Mouse (Mus musculus): Measurements from ENCODE around the gene Rabl3. TPM values are rescaled to one million over a fixed set of nuclear protein-coding genes. Genes with fewer than 3 reads are reported as not detected.

Gene Rabl3
- polyA plus RNA-seq, 1 experiment from 2014 or later, result 18.8 TPM

- WGBS, result 100% methylated on average over 1 of the region's 1 CpGs
- H3K4me2 ChIP-seq (ENCODE audit: low read length), result no peak overlapping the region
- H3K4me1 ChIP-seq (ENCODE audit: control insufficient read depth, insufficient read depth, low read length), result peaks cover 13% of the 10 kb centered on the region
- no peak overlapping the region for H3K27ac ChIP-seq (ENCODE audit: low read length)
- no peaks in the 10 kb centered on the region for H3K9me3 ChIP-seq (replicated peaks; ENCODE audit: control insufficient read depth, low read length, poor library complexity, severe bottlenecking)
- no peak for ATAC-seq
- no peak overlapping the region for H3K4me3 ChIP-seq (ENCODE audit: low read depth, low read length)
- 0 out of 2 replicates have a peak, but pooled peaks cover 3% of the 10 kb centered on the region for H3K36me3 ChIP-seq (ENCODE audit: control insufficient read depth, insufficient read depth, low read length)
- H3K9ac ChIP-seq (ENCODE audit: low read depth, low read length), result no peak overlapping the region
- H3K27me3 ChIP-seq (ENCODE audit: control insufficient read depth, insufficient read depth, low read depth, low read length), result no peaks in the 10 kb centered on the region
Observed at GRCm38 (mm10) chr16:37532046-37532445, 7.6 kb upstream of the Rabl3 start.

- no peak for ATAC-seq
Observed at GRCm38 (mm10) chr16:37533369-37534068, 6.2 kb upstream of the Rabl3 start.

DNA sequence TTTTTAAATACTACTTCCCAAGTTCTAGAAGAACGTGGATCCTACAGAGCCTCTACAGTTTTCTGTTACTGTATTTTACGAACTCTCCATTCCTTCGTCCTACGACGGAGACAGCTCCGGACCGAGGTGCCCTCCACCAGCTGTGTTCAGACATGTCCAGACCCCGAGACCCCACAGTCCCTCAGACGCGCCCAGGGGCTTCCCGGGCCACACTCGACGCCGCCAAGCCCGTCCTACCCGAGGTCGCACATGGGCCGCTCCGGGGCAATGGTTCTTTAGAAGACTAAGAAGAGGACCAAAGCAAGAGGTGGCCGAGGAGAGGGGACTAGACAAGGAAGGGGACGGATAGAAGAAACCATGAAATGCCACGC lies 460 bp upstream of the Rabl3 start:
- Histone ChIP-seq H3K4me3 (ENCODE audit: low read depth, low read length) (peak overlapping the region; percentile 66), H3K9me3 (replicated peaks; ENCODE audit: control insufficient read depth, low read length, poor library complexity, severe bottlenecking) (no peaks in the 10 kb centered on the region), H3K27me3 (ENCODE audit: control insufficient read depth, insufficient read depth, low read depth, low read length) (no peaks in the 10 kb centered on the region), H3K36me3 (ENCODE audit: control insufficient read depth, insufficient read depth, low read length) (0 out of 2 replicates have a peak, but pooled peaks cover 3% of the 10 kb centered on the region), H3K4me1 (ENCODE audit: control insufficient read depth, insufficient read depth, low read length) (peaks cover 22% of the 10 kb centered on the region), H3K9ac (ENCODE audit: low read depth, low read length) (peak overlapping the region; percentile 83), H3K4me2 (ENCODE audit: low read length) (peak overlapping the region; percentile 76), H3K27ac (ENCODE audit: low read length) (peak overlapping the region; percentile 86)
- under 1% methylated on average over 22 of the region's 22 CpGs for WGBS
- peak; percentile 75 for ATAC-seq

More at GRCm38 (mm10) chr16:37533369-37534068, 6.2 kb upstream of the Rabl3 start:
- Histone ChIP-seq H3K4me2 (ENCODE audit: low read length) (no peak overlapping the region), H3K9me3 (replicated peaks; ENCODE audit: control insufficient read depth, low read length, poor library complexity, severe bottlenecking) (no peaks in the 10 kb centered on the region), H3K4me1 (ENCODE audit: control insufficient read depth, insufficient read depth, low read length) (peaks cover 17% of the 10 kb centered on the region), H3K27me3 (ENCODE audit: control insufficient read depth, insufficient read depth, low read depth, low read length) (no peaks in the 10 kb centered on the region), H3K4me3 (ENCODE audit: low read depth, low read length) (no peak overlapping the region), H3K27ac (ENCODE audit: low read length) (no peak overlapping the region), H3K36me3 (ENCODE audit: control insufficient read depth, insufficient read depth, low read length) (0 out of 2 replicates have a peak, but pooled peaks cover 3% of the 10 kb centered on the region), H3K9ac (ENCODE audit: low read depth, low read length) (no peak overlapping the region)
- 87% methylated on average over 8 of the region's 8 CpGs for WGBS

DNA sequence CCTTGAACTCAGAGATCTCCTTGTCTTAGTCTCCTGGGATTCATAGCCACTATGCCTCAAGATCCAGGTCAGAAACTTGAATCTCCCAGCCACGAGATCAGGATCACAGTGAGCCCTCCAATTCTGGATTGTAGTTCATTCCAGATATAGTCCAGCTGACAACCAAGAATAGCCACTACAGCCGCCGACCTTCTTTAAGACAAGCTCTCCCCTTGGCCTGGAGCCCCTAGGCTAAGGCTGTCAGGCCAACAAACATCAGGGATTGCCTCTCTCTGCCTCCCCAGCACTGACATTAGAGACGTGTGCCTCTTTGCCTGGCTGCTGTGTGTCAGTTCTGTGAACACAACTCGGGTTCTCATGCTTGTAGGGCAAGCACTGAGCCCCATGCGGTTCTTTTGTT lies 1.1 kb downstream of the Rabl3 start:
- no peaks in the 10 kb centered on the region for H3K27me3 ChIP-seq (ENCODE audit: control insufficient read depth, insufficient read depth, low read depth, low read length)
- no peak overlapping the region for H3K4me3 ChIP-seq (ENCODE audit: low read depth, low read length)
- H3K4me2 ChIP-seq (ENCODE audit: low read length), result no peak overlapping the region; the same call in 1 of the 2 replicates
- H3K27ac ChIP-seq (ENCODE audit: low read length), result no peak overlapping the region
- 82% methylated on average over 6 of the region's 6 CpGs for WGBS
- H3K9me3 ChIP-seq (replicated peaks; ENCODE audit: control insufficient read depth, low read length, poor library complexity, severe bottlenecking), result no peaks in the 10 kb centered on the region
- H3K4me1 ChIP-seq (ENCODE audit: control insufficient read depth, insufficient read depth, low read length), result peaks cover 18% of the 10 kb centered on the region
- no peak overlapping the region for H3K9ac ChIP-seq (ENCODE audit: low read depth, low read length)
- no peak for ATAC-seq
- no peaks in the 10 kb centered on the region for H3K36me3 ChIP-seq (ENCODE audit: control insufficient read depth, insufficient read depth, low read length)

DNA sequence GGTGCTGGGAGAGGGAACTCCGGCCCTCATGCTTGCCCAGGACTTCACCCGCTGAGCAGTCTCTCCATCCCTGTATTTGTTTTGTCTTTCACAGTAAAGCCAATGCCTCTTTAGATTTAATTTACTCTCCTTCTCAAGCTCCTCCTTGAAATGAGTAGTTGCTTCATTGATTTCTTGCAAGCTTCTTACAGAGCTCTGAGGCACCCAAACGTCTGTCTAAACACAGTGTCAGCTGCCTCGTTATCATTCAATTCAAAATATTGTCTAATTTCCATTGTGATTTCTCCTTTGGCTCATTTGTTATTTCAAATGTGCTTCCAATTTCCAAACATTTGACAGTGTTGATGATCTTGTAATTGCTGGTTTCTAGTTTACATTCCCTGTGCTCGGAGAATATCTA lies 6.6 kb downstream of the Rabl3 start:
- Histone ChIP-seq H3K9me3 (replicated peaks; ENCODE audit: control insufficient read depth, low read length, poor library complexity, severe bottlenecking) (no peaks in the 10 kb centered on the region), H3K4me1 (ENCODE audit: control insufficient read depth, insufficient read depth, low read length) (peaks cover 3% of the 10 kb centered on the region; the same call in 1 of the 2 replicates), H3K4me3 (ENCODE audit: low read depth, low read length) (no peak overlapping the region), H3K9ac (ENCODE audit: low read depth, low read length) (no peak overlapping the region), H3K27me3 (ENCODE audit: control insufficient read depth, insufficient read depth, low read depth, low read length) (no peaks in the 10 kb centered on the region), H3K4me2 (ENCODE audit: low read length) (no peak overlapping the region), H3K36me3 (ENCODE audit: control insufficient read depth, insufficient read depth, low read length) (no peaks in the 10 kb centered on the region), H3K27ac (ENCODE audit: low read length) (no peak overlapping the region)
- ATAC-seq, result no peak
- WGBS, result 59% methylated on average over 5 of the region's 5 CpGs

- H3K36me3 ChIP-seq (ENCODE audit: control insufficient read depth, insufficient read depth, low read length), result no peaks in the 10 kb centered on the region
- no peak overlapping the region for H3K27ac ChIP-seq (ENCODE audit: low read length)
- WGBS, result 49% methylated on average over 3 of the region's 3 CpGs
- H3K4me3 ChIP-seq (ENCODE audit: low read depth, low read length), result no peak overlapping the region
- H3K4me2 ChIP-seq (ENCODE audit: low read length), result no peak overlapping the region
- no peaks in the 10 kb centered on the region for H3K9me3 ChIP-seq (replicated peaks; ENCODE audit: control insufficient read depth, low read length, poor library complexity, severe bottlenecking)
- H3K9ac ChIP-seq (ENCODE audit: low read depth, low read length), result no peak overlapping the region
- no peak for ATAC-seq
- no peaks in the 10 kb centered on the region for H3K27me3 ChIP-seq (ENCODE audit: control insufficient read depth, insufficient read depth, low read depth, low read length)
- peaks cover 3% of the 10 kb centered on the region; the same call in 1 of the 2 replicates for H3K4me1 ChIP-seq (ENCODE audit: control insufficient read depth, insufficient read depth, low read length)
Observed at GRCm38 (mm10) chr16:37550266-37550665, 10.6 kb downstream of the Rabl3 start.

DNA sequence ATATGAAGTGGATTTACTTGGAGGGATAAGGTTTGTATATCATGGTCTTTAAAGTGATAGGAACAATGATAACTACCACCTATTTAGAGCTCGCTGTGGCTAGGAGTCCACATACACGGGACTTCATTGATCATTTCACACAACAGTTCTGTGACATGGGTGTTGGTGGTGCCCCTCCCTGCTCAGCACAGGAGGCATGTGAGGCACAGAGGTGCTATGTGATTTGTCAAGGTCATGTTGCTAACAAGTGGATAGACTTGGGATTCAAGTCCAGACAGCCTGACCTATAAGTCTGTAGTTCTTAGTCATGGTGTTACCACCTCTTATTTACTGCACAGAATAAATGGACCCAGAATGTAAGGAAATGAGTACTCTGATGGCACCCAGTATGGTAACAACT lies 11.3 kb downstream of the Rabl3 start:
- WGBS, result 94% methylated on average over 2 of the region's 2 CpGs
- Histone ChIP-seq H3K9ac (ENCODE audit: low read depth, low read length) (no peak overlapping the region), H3K9me3 (replicated peaks; ENCODE audit: control insufficient read depth, low read length, poor library complexity, severe bottlenecking) (no peaks in the 10 kb centered on the region), H3K27ac (ENCODE audit: low read length) (no peak overlapping the region), H3K4me2 (ENCODE audit: low read length) (no peak overlapping the region), H3K36me3 (ENCODE audit: control insufficient read depth, insufficient read depth, low read length) (no peaks in the 10 kb centered on the region), H3K4me3 (ENCODE audit: low read depth, low read length) (no peak overlapping the region), H3K27me3 (ENCODE audit: control insufficient read depth, insufficient read depth, low read depth, low read length) (no peaks in the 10 kb centered on the region), H3K4me1 (ENCODE audit: control insufficient read depth, insufficient read depth, low read length) (peaks cover 3% of the 10 kb centered on the region; the same call in 1 of the 2 replicates)
- no peak for ATAC-seq

GRCm38 (mm10) chr16:37552824-37553223 lies 13.1 kb downstream of the Rabl3 start:
- Histone ChIP-seq H3K9me3 (replicated peaks; ENCODE audit: control insufficient read depth, low read length, poor library complexity, severe bottlenecking) (no peaks in the 10 kb centered on the region), H3K4me2 (ENCODE audit: low read length) (no peak overlapping the region), H3K27ac (ENCODE audit: low read length) (no peak overlapping the region), H3K36me3 (ENCODE audit: control insufficient read depth, insufficient read depth, low read length) (peaks cover 2% of the 10 kb centered on the region; the same call in 1 of the 2 replicates), H3K27me3 (ENCODE audit: control insufficient read depth, insufficient read depth, low read depth, low read length) (no peaks in the 10 kb centered on the region), H3K4me3 (ENCODE audit: low read depth, low read length) (no peak overlapping the region), H3K4me1 (ENCODE audit: control insufficient read depth, insufficient read depth, low read length) (no peaks in the 10 kb centered on the region), H3K9ac (ENCODE audit: low read depth, low read length) (no peak overlapping the region)
- ATAC-seq, result no peak
- 96% methylated on average over 3 of the region's 3 CpGs for whole genome bisulfite sequencing

DNA sequence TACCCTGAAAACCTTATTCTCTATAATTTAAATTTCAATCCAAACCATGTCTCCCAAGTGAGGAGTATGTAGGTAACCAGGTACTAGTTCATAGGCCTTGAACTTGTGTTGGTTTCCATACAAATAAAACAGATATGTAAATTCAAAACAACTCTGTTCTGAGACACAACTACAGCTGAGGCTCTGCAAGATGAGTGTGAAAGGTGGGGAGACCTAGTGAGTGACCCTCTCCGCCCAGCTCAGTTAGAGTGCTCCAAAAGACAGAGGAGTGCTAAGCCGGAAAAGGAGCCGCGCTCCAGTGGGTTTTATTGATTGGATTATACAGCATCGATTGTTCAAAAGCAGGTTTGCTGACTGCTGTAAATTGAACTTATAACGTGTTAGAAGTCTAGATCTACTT lies 22.7 kb downstream of the Rabl3 start:
- ATAC-seq, result no peak
- no peak overlapping the region for H3K4me2 ChIP-seq (ENCODE audit: low read length)
- no peak overlapping the region for H3K9ac ChIP-seq (ENCODE audit: low read depth, low read length)
- no peaks in the 10 kb centered on the region for H3K27me3 ChIP-seq (ENCODE audit: control insufficient read depth, insufficient read depth, low read depth, low read length)
- 43% methylated on average over 6 of the region's 6 CpGs for WGBS
- H3K27ac ChIP-seq (ENCODE audit: low read length), result no peak overlapping the region
- H3K4me3 ChIP-seq (ENCODE audit: low read depth, low read length), result no peak overlapping the region
- no peaks in the 10 kb centered on the region for H3K4me1 ChIP-seq (ENCODE audit: control insufficient read depth, insufficient read depth, low read length)
- H3K9me3 ChIP-seq (replicated peaks; ENCODE audit: control insufficient read depth, low read length, poor library complexity, severe bottlenecking), result no peaks in the 10 kb centered on the region
- peaks cover 2% of the 10 kb centered on the region; the same call in 1 of the 2 replicates for H3K36me3 ChIP-seq (ENCODE audit: control insufficient read depth, insufficient read depth, low read length)
